Mouse (Mus musculus) stomach, embryonic 14.5 days (tissue): ENCODE measurements around the gene Fam83e. TPM values are rescaled to one million over a fixed set of nuclear protein-coding genes. Genes with fewer than 3 reads are reported as not detected.

Experiments used
- ATAC-seq: fragments of 200-750 bp; cut with Nextera tagmentation; 2 replicates; pipeline ENCODE4 v1.8.0; 2017; ENCODE audit warnings: low read depth, moderate TSS enrichment; ENCODE audit not compliant: insufficient number of reproducible peaks, insufficient read depth, low FRiP score
- H3K27ac ChIP-seq: fragments of 300-500 bp; sonication (generic); 2 replicates; pipeline ENCODE4 v1.5.1; 2014; ENCODE audit warnings: mild to moderate bottlenecking, low read length, moderate library complexity, mixed read lengths
- H3K27me3 ChIP-seq: fragments of 300-500 bp; sonication (generic); 2 replicates; pipeline ENCODE4 v1.6.1; 2014; ENCODE audit warnings: low read length, control low read depth, mixed read lengths; ENCODE audit not compliant: control insufficient read depth, insufficient read depth
- H3K36me3 ChIP-seq: fragments of 300-500 bp; sonication (generic); 2 replicates; pipeline ENCODE4 v1.6.1; 2014; ENCODE audit warnings: mild to moderate bottlenecking, control low read depth, low read length, moderate library complexity, mixed read lengths; ENCODE audit not compliant: control insufficient read depth, insufficient read depth
- H3K4me1 ChIP-seq: fragments of 300-500 bp; sonication (generic); 2 replicates; pipeline ENCODE4 v1.6.1; 2014; ENCODE audit warnings: low read length, control low read depth, mixed read lengths; ENCODE audit not compliant: control insufficient read depth, insufficient read depth
- H3K4me2 ChIP-seq: fragments of 300-500 bp; sonication (generic); replicated peaks from 2 replicates; pipeline ENCODE4 v1.6.1; 2014; ENCODE audit warnings: low read depth, low read length, control low read depth
- H3K4me3 ChIP-seq: fragments of 300-500 bp; sonication (generic); 2 replicates; pipeline ENCODE4 v1.5.1; 2014; ENCODE audit warnings: low read depth, low read length, control low read depth
- H3K9ac ChIP-seq: fragments of 300-500 bp; sonication (generic); replicated peaks from 2 replicates; pipeline ENCODE4 v1.6.1; 2014; ENCODE audit warnings: low read depth, mild to moderate bottlenecking, control low read depth, low read length, moderate library complexity, mixed read lengths
- H3K9me3 ChIP-seq: fragments of 300-500 bp; sonication (generic); 2 replicates; pipeline ENCODE4 v1.6.1; 2016; ENCODE audit warnings: low read depth, low read length, control low read depth; ENCODE audit not compliant: control insufficient read depth
- WGBS: fragments of 180-500 bp; shearing (Covaris S2); extraction: QIAGEN DNeasy Blood & Tissue Kit; methylation state at CpG from one replicate; pipeline ENCODE4 v1.1.7; 2014; 5-methylcytosine and 5-hydroxymethylcytosine counted together
- polyA plus RNA-seq: library from polyadenylated mRNA; unstranded; fragments of >200 nt; fragmentation: Nextera tagmentation; extraction: Ambion mirVana; gene quantifications from 2 replicates; pipeline ENCODE4 v1.2.1, GENCODE M21; 2014

Gene Fam83e
- polyA plus RNA-seq, 1 experiment from 2014 or later = 3.1 TPM

DNA sequence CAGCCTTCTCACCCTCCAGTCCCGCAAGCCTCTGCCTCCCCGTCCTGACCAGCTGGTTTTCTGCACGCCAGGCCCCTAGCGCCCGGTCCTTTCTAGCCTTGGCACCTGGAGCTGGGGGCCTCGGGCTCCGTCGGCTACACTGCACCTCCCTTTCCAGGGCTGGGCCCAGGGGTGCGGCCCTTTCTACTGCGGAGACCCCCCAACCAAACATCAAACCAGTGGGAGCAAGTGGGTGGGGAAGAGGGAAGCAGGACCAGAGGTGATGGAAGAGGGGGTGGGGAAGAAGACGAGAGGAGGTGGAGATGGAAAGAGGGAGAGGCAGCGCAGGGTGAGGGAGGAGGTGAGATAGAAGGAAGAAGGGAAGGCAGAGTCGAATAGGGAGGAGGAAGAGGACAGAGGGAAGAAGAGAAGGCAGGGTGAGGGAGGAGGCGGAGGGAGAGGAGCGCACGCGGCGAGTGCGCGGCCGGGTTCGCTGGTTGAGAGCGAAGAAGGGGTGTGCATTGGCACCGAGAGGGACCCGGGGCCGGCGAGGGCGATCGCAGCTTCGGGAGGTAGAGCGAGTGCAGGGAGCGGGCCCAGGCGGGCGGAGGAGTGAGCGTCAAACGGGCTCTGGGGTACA, 21.4 kb upstream of the Fam83e start, which contains the start of gene Car11:
Gene Car11 (plus strand): TSS at position 321 of the 619 bp plus-strand sequence.
- H3K27ac ChIP-seq = no peak within 1 kb of the TSS
- no peak for ATAC-seq
- H3K4me1 ChIP-seq = peaks cover 27% of the 10 kb centered on the region
- H3K9me3 ChIP-seq = no peaks in the 10 kb centered on the region
- peak within 1 kb of the TSS; percentile 73 for H3K4me2 ChIP-seq
- H3K4me3 ChIP-seq = peak within 1 kb of the TSS; percentile 39
- WGBS = 2% methylated on average over 36 of the region's 36 CpGs
- peak within 1 kb of the TSS; percentile 55; the same call in 1 of the 2 replicates for H3K9ac ChIP-seq
- 0 out of 2 replicates have a peak, but pooled peaks cover 4% of the 10 kb centered on the region for H3K27me3 ChIP-seq
- no peaks in the 10 kb centered on the region for H3K36me3 ChIP-seq

DNA sequence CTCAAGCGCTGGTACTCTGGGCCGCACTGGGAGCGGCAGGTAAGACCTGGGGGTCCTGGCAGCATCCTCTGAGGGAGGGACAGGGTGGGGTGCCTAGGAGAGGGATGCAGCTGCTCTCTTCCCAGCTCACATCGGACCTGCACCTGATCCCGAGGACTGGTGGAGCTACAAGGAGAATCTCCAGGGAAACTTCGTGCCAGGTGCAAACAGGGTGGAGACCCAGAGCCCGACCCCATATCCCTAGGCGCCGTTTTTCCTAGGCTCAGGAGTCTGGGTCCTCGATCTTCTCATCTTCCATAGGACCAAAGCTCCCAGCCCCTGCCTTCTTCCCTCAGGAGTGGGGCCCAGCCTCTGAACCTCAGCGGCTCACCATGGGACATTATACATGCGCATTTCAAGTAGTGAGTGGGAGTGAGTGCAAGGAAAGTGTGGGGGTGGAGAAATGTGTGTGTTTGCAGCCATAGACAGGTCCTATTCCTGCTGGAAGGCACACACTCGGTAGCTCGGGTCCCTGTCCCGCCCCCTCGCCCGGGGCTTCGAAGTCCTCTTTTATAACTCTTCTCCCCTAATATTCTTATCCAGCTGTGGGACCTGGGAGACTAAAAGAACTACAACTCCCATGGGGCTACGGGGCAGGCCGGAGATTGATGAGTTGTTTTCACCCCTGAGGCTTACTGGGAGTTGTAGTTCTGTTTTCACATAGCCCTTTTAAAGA, 20.6 kb upstream of the Fam83e start:
- Histone ChIP-seq H3K9me3 (no peaks in the 10 kb centered on the region), H3K4me2 (peak overlapping the region; percentile 73), H3K9ac (peak overlapping the region; percentile 55; the same call in 1 of the 2 replicates), H3K4me3 (peak overlapping the region; percentile 39), H3K36me3 (no peaks in the 10 kb centered on the region), H3K4me1 (peaks cover 27% of the 10 kb centered on the region), H3K27ac (no peak overlapping the region), H3K27me3 (0 out of 2 replicates have a peak, but pooled peaks cover 4% of the 10 kb centered on the region)
- no peak for ATAC-seq
- 1% methylated on average over 20 of the region's 20 CpGs for WGBS

- WGBS = 31% methylated on average over 11 of the region's 11 CpGs
- H3K9me3 ChIP-seq = no peaks in the 10 kb centered on the region
- peak overlapping the region; percentile 18; the same call in 1 of the 2 replicates for H3K9ac ChIP-seq
- ATAC-seq = no peak
- peaks cover 27% of the 10 kb centered on the region for H3K4me1 ChIP-seq
- H3K4me3 ChIP-seq = peak overlapping the region; percentile 39; the same call in 1 of the 2 replicates
- H3K27me3 ChIP-seq = 0 out of 2 replicates have a peak, but pooled peaks cover 4% of the 10 kb centered on the region
- no peaks in the 10 kb centered on the region for H3K36me3 ChIP-seq
- H3K4me2 ChIP-seq = peak overlapping the region; percentile 73
- peak overlapping the region; percentile 52; the same call in 1 of the 2 replicates for H3K27ac ChIP-seq
These were observed 19.9 kb upstream of the Fam83e start for GRCm38 (mm10) chr7:45701072-45701471.

DNA sequence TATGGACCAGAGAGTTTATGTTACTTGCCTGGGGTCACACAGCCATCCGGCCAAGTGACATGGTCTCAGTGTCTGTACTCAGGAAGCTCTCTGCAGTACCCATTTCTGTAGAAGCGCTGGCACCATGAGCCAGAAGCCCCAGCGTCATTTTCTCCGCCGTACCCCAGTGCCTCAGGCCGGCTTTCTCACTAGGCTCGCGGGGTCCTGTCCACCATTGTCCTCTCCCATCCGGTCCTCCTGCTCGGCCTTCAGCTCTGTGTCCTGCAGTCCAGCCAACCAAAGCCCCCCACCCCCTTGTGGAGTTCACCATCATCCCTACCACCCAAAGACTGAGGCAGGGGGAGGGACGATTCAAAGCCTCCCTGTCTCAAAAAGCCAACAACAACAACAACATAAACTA, 19.4 kb upstream of the Fam83e start:
- Histone ChIP-seq H3K36me3 (no peaks in the 10 kb centered on the region), H3K4me1 (peaks cover 27% of the 10 kb centered on the region), H3K9me3 (no peaks in the 10 kb centered on the region), H3K27me3 (0 out of 2 replicates have a peak, but pooled peaks cover 4% of the 10 kb centered on the region), H3K4me3 (peak overlapping the region; percentile 39; the same call in 1 of the 2 replicates), H3K27ac (no peak overlapping the region), H3K4me2 (peak overlapping the region; percentile 73; the same call in 1 of the 2 replicates), H3K9ac (peak overlapping the region; percentile 18; the same call in 1 of the 2 replicates)
- WGBS = 87% methylated on average over 11 of the region's 11 CpGs
- ATAC-seq = no peak

DNA sequence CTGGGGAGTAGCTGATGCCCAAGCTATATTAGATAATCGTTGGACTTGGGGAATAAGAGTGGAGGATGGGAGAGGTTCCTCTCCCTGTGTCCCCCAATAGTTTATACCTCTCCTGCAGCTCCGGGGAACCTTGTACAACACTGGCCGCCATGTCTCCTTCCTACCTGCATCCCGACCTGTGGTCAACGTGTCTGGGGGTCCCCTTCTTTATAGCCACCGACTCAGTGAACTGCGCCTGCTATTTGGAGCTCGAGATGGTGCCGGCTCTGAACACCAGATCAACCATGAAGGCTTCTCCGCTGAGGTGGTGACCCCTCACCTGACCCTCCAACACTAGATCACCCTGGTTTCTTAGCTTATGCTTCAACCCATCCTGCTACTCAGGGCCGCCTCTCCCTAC, 18.7 kb upstream of the Fam83e start:
- 0 out of 2 replicates have a peak, but pooled peaks cover 4% of the 10 kb centered on the region for H3K27me3 ChIP-seq
- 92% methylated on average over 11 of the region's 11 CpGs for WGBS

DNA sequence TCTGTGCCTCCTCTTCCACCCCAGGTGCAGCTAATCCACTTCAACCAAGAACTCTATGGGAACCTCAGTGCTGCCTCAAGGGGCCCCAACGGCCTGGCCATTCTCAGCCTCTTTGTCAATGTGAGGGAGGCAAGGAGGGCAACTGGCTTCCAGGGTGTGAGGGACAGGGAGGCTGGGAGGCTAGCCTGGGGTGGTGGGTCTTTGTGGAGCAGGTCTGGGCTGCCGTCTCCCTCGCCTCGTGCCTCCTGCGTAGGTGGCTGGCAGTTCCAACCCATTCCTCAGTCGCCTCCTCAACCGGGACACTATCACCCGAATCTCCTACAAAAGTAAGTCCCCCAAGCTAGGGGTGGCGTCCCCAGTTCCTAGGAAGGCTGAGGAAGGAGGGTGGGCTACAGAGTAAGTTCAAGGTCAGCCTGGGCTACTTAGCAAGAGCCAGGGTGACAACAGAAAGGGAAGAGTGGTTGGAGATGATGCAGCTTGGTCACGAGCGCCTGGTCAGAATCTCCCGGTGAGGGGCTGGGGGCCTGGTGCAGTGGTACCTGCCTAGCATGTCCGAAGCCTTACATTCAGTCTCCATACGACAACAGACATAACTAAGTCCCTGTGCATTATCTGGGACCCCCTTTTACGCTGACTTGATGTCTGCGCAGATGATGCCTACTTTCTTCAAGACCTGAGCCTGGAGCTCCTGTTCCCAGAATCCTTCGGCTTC, 18.0 kb upstream of the Fam83e start:
- Histone ChIP-seq H3K9ac (no peak overlapping the region), H3K4me2 (no peak overlapping the region), H3K9me3 (no peaks in the 10 kb centered on the region), H3K4me3 (no peak overlapping the region), H3K4me1 (peaks cover 29% of the 10 kb centered on the region), H3K27me3 (0 out of 2 replicates have a peak, but pooled peaks cover 4% of the 10 kb centered on the region), H3K36me3 (no peaks in the 10 kb centered on the region), H3K27ac (peak overlapping the region; percentile 77; the same call in 1 of the 2 replicates)
- ATAC-seq = no peak
- 85% methylated on average over 17 of the region's 17 CpGs for WGBS

More for the DNA sequence above, 18.7 kb upstream of the Fam83e start:
- ATAC-seq = no peak
- Histone ChIP-seq H3K4me3 (no peak overlapping the region), H3K4me1 (peaks cover 27% of the 10 kb centered on the region), H3K9ac (no peak overlapping the region), H3K27ac (no peak overlapping the region), H3K9me3 (no peaks in the 10 kb centered on the region), H3K4me2 (no peak overlapping the region), H3K36me3 (no peaks in the 10 kb centered on the region)

DNA sequence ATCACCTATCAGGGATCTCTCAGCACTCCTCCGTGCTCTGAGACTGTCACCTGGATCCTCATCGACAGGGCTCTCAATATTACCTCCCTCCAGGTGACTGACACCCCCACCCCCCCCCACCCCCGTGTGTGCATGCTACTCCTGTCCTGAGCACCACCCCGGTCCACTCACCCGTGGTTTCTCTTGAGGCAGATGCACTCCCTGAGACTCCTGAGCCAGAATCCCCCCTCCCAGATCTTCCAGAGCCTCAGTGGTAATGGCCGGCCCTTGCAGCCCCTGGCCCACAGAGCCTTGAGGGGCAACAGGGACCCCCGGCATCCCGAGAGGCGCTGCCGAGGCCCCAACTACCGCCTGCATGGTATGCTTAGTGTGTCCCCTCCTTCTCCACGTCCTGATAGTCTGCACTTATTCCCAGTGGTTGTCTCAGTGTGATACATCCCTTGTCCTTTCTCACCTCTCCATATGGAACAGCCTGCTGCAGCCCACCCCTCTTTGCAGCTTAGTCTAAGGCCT, 17.4 kb upstream of the Fam83e start:
- ATAC-seq = no peak
- Histone ChIP-seq H3K9ac (peak overlapping the region; percentile 26; the same call in 1 of the 2 replicates), H3K4me1 (peaks cover 35% of the 10 kb centered on the region), H3K4me2 (peak overlapping the region; percentile 80), H3K36me3 (no peaks in the 10 kb centered on the region), H3K9me3 (no peaks in the 10 kb centered on the region), H3K27me3 (0 out of 2 replicates have a peak, but pooled peaks cover under 1% of the 10 kb centered on the region), H3K27ac (peak overlapping the region; percentile 77), H3K4me3 (peak overlapping the region; percentile 74; the same call in 1 of the 2 replicates)
- 31% methylated on average over 12 of the region's 12 CpGs for WGBS
